Mouse (Mus musculus): ENCODE measurements around the gene Hnrnpab. TPM values are rescaled to one million over a fixed set of nuclear protein-coding genes. Genes with fewer than 3 reads are reported as not detected.
A peak's percentile ranks its signal among the peaks of the same experiment; 100 is the strongest.

Hnrnpab gene
- polyA plus RNA-seq, 1 experiment from 2014 or later: 443 TPM

GRCm38 (mm10) chr11:51584057-51584430 lies 22.6 kb downstream of the Hnrnpab start:
- peak overlapping the region; percentile 97 for H3K27ac ChIP-seq
- peak overlapping the region; percentile 63 for H3K4me3 ChIP-seq (replicated peaks)
- peaks cover 33% of the 10 kb centered on the region for H3K36me3 ChIP-seq
- peak; percentile 30 for ATAC-seq (replicated peaks; ENCODE audit: low FRiP score)
- peaks cover 35% of the 10 kb centered on the region for H3K4me1 ChIP-seq
- peak overlapping the region; percentile 80 for H3K4me2 ChIP-seq
- 13% methylated on average over 9 of the region's 9 CpGs for WGBS
- peak overlapping the region; percentile 69 for H3K9ac ChIP-seq
- no peaks in the 10 kb centered on the region for H3K27me3 ChIP-seq
- H3K9me3 ChIP-seq (replicated peaks): no peaks in the 10 kb centered on the region

- Histone ChIP-seq H3K36me3 (peaks cover 20% of the 10 kb centered on the region), H3K4me2 (no peak overlapping the region), H3K27ac (0 out of 2 replicates have a peak overlapping the region, but pooled peaks have one; percentile 97), H3K4me3 (replicated peaks) (no peak overlapping the region), H3K9me3 (replicated peaks) (no peaks in the 10 kb centered on the region), H3K27me3 (no peaks in the 10 kb centered on the region), H3K4me1 (peaks cover 35% of the 10 kb centered on the region), H3K9ac (no peak overlapping the region)
- no peak for ATAC-seq (replicated peaks; ENCODE audit: low FRiP score)
- 21% methylated on average over 8 of the region's 8 CpGs for WGBS
Measured at GRCm38 (mm10) chr11:51582713-51583112, 23.9 kb downstream of the Hnrnpab start.

- Histone ChIP-seq H3K27me3 (no peaks in the 10 kb centered on the region), H3K9ac (no peak overlapping the region), H3K4me2 (no peak overlapping the region), H3K27ac (no peak overlapping the region), H3K4me1 (peaks cover 15% of the 10 kb centered on the region), H3K9me3 (replicated peaks) (no peaks in the 10 kb centered on the region), H3K4me3 (replicated peaks) (no peak overlapping the region), H3K36me3 (no peaks in the 10 kb centered on the region)
- 61% methylated on average over 4 of the region's 4 CpGs for WGBS
- ATAC-seq (replicated peaks; ENCODE audit: low FRiP score): no peak
Measured at GRCm38 (mm10) chr11:51579024-51579423, 27.6 kb downstream of the Hnrnpab start.

GRCm38 (mm10) chr11:51577587-51577986 lies 29.1 kb downstream of the Hnrnpab start:
- Histone ChIP-seq H3K4me1 (0 out of 2 replicates have a peak, but pooled peaks cover under 1% of the 10 kb centered on the region), H3K27ac (no peak overlapping the region), H3K9me3 (replicated peaks) (no peaks in the 10 kb centered on the region), H3K36me3 (no peaks in the 10 kb centered on the region), H3K27me3 (no peaks in the 10 kb centered on the region), H3K9ac (no peak overlapping the region), H3K4me2 (no peak overlapping the region), H3K4me3 (replicated peaks) (no peak overlapping the region)
- no peak for ATAC-seq (replicated peaks; ENCODE audit: low FRiP score)
- 79% methylated on average over 7 of the region's 7 CpGs for WGBS

- ATAC-seq (replicated peaks; ENCODE audit: low FRiP score): no peak
- WGBS: 89% methylated on average over 4 of the region's 4 CpGs
- no peaks in the 10 kb centered on the region for H3K9me3 ChIP-seq (replicated peaks)
Measured at GRCm38 (mm10) chr11:51576454-51576853, 30.2 kb downstream of the Hnrnpab start.

GRCm38 (mm10) chr11:51568801-51569200 lies 37.8 kb downstream of the Hnrnpab start:
- no peak for ATAC-seq (replicated peaks; ENCODE audit: low FRiP score)
- H3K4me3 ChIP-seq (replicated peaks): no peak overlapping the region
- no peak overlapping the region for H3K27ac ChIP-seq
- H3K27me3 ChIP-seq: no peaks in the 10 kb centered on the region
- H3K4me2 ChIP-seq: no peak overlapping the region
- no peaks in the 10 kb centered on the region for H3K36me3 ChIP-seq
- WGBS: 84% methylated on average over 4 of the region's 4 CpGs
- H3K9ac ChIP-seq: no peak overlapping the region
- H3K4me1 ChIP-seq: 0 out of 2 replicates have a peak, but pooled peaks cover 4% of the 10 kb centered on the region
- H3K9me3 ChIP-seq (replicated peaks): no peaks in the 10 kb centered on the region

More at GRCm38 (mm10) chr11:51576454-51576853, 30.2 kb downstream of the Hnrnpab start:
- Histone ChIP-seq H3K27me3 (no peaks in the 10 kb centered on the region), H3K9ac (no peak overlapping the region), H3K4me1 (0 out of 2 replicates have a peak, but pooled peaks cover 4% of the 10 kb centered on the region), H3K4me3 (replicated peaks) (no peak overlapping the region), H3K4me2 (no peak overlapping the region), H3K27ac (no peak overlapping the region), H3K36me3 (no peaks in the 10 kb centered on the region)

- 87% methylated on average over 6 of the region's 6 CpGs for WGBS
- H3K27me3 ChIP-seq: no peaks in the 10 kb centered on the region
- no peaks in the 10 kb centered on the region for H3K4me1 ChIP-seq
- H3K4me3 ChIP-seq (replicated peaks): no peak overlapping the region
- ATAC-seq (replicated peaks; ENCODE audit: low FRiP score): no peak
- H3K9me3 ChIP-seq (replicated peaks): no peaks in the 10 kb centered on the region
- H3K4me2 ChIP-seq: no peak overlapping the region
- no peaks in the 10 kb centered on the region for H3K36me3 ChIP-seq
- H3K27ac ChIP-seq: no peak overlapping the region
- H3K9ac ChIP-seq: no peak overlapping the region
Measured at GRCm38 (mm10) chr11:51565951-51566350, 40.7 kb downstream of the Hnrnpab start.

- WGBS: 22% methylated on average over 3 of the region's 3 CpGs
- no peaks in the 10 kb centered on the region for H3K36me3 ChIP-seq
Measured at GRCm38 (mm10) chr11:51565062-51565461, 41.6 kb downstream of the Hnrnpab start.

GRCm38 (mm10) chr11:51563276-51563675 lies 43.4 kb downstream of the Hnrnpab start:
- Histone ChIP-seq H3K4me2 (no peak overlapping the region), H3K9ac (no peak overlapping the region), H3K27me3 (no peaks in the 10 kb centered on the region), H3K36me3 (no peaks in the 10 kb centered on the region), H3K4me1 (no peaks in the 10 kb centered on the region), H3K4me3 (replicated peaks) (no peak overlapping the region), H3K9me3 (replicated peaks) (no peaks in the 10 kb centered on the region), H3K27ac (no peak overlapping the region)
- WGBS: 82% methylated on average over 1 of the region's 1 CpGs
- no peak for ATAC-seq (replicated peaks; ENCODE audit: low FRiP score)

More at GRCm38 (mm10) chr11:51565062-51565461, 41.6 kb downstream of the Hnrnpab start:
- H3K27me3 ChIP-seq: no peaks in the 10 kb centered on the region
- no peak overlapping the region for H3K27ac ChIP-seq
- H3K9me3 ChIP-seq (replicated peaks): no peaks in the 10 kb centered on the region
- ATAC-seq (replicated peaks; ENCODE audit: low FRiP score): 0 out of 2 replicates have a peak, but pooled peaks have one; percentile 25
- no peak overlapping the region for H3K9ac ChIP-seq
- H3K4me2 ChIP-seq: no peak overlapping the region
- H3K4me3 ChIP-seq (replicated peaks): no peak overlapping the region
- H3K4me1 ChIP-seq: no peaks in the 10 kb centered on the region

GRCm38 (mm10) chr11:51555066-51555465 lies 51.6 kb downstream of the Hnrnpab start:
- no peak for ATAC-seq (replicated peaks; ENCODE audit: low FRiP score)
- no peaks in the 10 kb centered on the region for H3K36me3 ChIP-seq
- 61% methylated on average over 2 of the region's 2 CpGs for WGBS
- no peaks in the 10 kb centered on the region for H3K27me3 ChIP-seq
- no peak overlapping the region for H3K27ac ChIP-seq
- H3K9me3 ChIP-seq (replicated peaks): no peaks in the 10 kb centered on the region
- no peak overlapping the region for H3K9ac ChIP-seq
- H3K4me3 ChIP-seq (replicated peaks): no peak overlapping the region
- peaks cover 18% of the 10 kb centered on the region for H3K4me1 ChIP-seq
- H3K4me2 ChIP-seq: no peak overlapping the region

- Histone ChIP-seq H3K36me3 (no peaks in the 10 kb centered on the region), H3K4me1 (peaks cover 18% of the 10 kb centered on the region), H3K9me3 (replicated peaks) (no peaks in the 10 kb centered on the region), H3K4me3 (replicated peaks) (no peak overlapping the region), H3K27ac (no peak overlapping the region), H3K9ac (no peak overlapping the region), H3K4me2 (0 out of 2 replicates have a peak overlapping the region, but pooled peaks have one; percentile 12), H3K27me3 (no peaks in the 10 kb centered on the region)
- ATAC-seq (replicated peaks; ENCODE audit: low FRiP score): no peak
- 74% methylated on average over 8 of the region's 10 CpGs for WGBS
Measured at GRCm38 (mm10) chr11:51554590-51554989, 52.1 kb downstream of the Hnrnpab start.

GRCm38 (mm10) chr11:51552091-51552490 lies 54.6 kb downstream of the Hnrnpab start:
- Histone ChIP-seq H3K4me3 (replicated peaks) (no peak overlapping the region), H3K27me3 (no peaks in the 10 kb centered on the region), H3K9me3 (replicated peaks) (no peaks in the 10 kb centered on the region), H3K9ac (no peak overlapping the region), H3K36me3 (no peaks in the 10 kb centered on the region), H3K4me2 (no peak overlapping the region), H3K27ac (no peak overlapping the region), H3K4me1 (peaks cover 18% of the 10 kb centered on the region)
- 51% methylated on average over 3 of the region's 3 CpGs for WGBS
- ATAC-seq (replicated peaks; ENCODE audit: low FRiP score): no peak

- Histone ChIP-seq H3K4me3 (replicated peaks) (no peak overlapping the region), H3K27me3 (no peaks in the 10 kb centered on the region), H3K27ac (peak overlapping the region; percentile 76), H3K9ac (no peak overlapping the region), H3K36me3 (no peaks in the 10 kb centered on the region), H3K4me1 (peaks cover 18% of the 10 kb centered on the region), H3K4me2 (no peak overlapping the region; the same call in 1 of the 2 replicates), H3K9me3 (replicated peaks) (no peaks in the 10 kb centered on the region)
- ATAC-seq (replicated peaks; ENCODE audit: low FRiP score): peak; percentile 80; the same call in 1 of the 2 replicates
- 35% methylated on average over 5 of the region's 5 CpGs for WGBS
Measured at GRCm38 (mm10) chr11:51551253-51551652, 55.4 kb downstream of the Hnrnpab start.

Measured in kidney, embryonic 15.5 days (tissue).